Mouse (Mus musculus) granulocyte monocyte progenitor cell, adult 5-6 weeks (primary cell): ENCODE data around the gene Cts8. TPM values are rescaled to one million over a fixed set of nuclear protein-coding genes. Genes with fewer than 3 reads are reported as not detected.
A peak's percentile ranks its signal among the peaks of the same experiment; 100 is the strongest.

Experiments used
- ATAC-seq: replicated peaks from 2 replicates; pipeline ENCODE4 v1.8.0; 2016; ENCODE audit warnings: mild to moderate bottlenecking, moderate TSS enrichment, inconsistent platforms; ENCODE audit not compliant: poor library complexity, severe bottlenecking
- total RNA-seq, 2 experiments: library from RNA; stranded (forward) in 1 of 2; stranded (reverse) in 1 of 2; fragments of 200-712, 200-1000 nt in 1 of 2; fragments of >200 nt in 1 of 2; fragmentation: Nextera tagmentation in 1 of 2; gene quantifications; 2 replicates each; pipeline ENCODE4 v1.2.3; 2014 to 2017

Gene Cts8
- total RNA-seq (2014; fragmentation: Nextera tagmentation) (not detected in 2 replicates), total RNA-seq (2017) (not detected in 2 replicates)

DNA sequence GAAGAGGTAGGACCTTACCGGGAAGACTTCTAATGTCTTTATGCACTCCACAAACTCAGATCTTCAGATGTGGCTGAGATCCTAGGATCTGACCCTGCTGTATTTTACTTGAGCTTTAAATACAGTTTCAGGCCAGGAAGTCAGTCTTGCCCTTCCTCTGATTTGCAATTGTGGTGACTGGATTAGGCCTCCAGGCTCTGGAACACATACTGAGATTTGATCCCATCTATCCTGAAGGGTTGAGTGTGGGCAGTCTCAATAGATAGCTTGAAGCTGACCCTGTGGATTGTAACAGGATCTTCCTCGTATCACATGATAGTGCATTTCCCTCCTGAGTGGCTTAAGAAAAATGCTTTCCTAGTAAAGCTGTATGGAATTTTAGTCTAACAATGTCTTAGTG is at the start of gene Cts8:
Gene Cts8, minus strand, starts transcription at position 101 of the 400 bp plus-strand sequence.
- no peak for ATAC-seq

DNA sequence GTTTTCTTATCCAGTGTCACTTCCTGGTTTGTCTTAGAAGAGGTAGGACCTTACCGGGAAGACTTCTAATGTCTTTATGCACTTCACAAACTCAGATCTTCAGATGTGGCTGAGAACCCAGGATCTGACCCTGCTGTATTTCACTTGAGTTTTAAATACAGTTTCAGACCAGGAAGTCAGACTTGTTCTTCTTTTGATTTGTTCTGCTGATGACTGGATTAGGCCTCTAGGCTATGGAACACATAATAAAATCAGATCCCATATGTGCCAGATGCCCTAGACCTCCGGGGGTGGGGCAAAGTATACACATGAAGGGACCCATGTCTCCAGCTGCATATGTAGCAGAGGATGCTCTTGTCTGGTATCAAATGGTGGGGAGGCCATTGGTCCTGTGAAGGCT is 33.6 kb upstream of the Cts8 start, which contains the start of gene Gm49398:
Gene Gm49398, minus strand, starts transcription at position 101 of the 400 bp plus-strand sequence.
- ATAC-seq, result no peak

DNA sequence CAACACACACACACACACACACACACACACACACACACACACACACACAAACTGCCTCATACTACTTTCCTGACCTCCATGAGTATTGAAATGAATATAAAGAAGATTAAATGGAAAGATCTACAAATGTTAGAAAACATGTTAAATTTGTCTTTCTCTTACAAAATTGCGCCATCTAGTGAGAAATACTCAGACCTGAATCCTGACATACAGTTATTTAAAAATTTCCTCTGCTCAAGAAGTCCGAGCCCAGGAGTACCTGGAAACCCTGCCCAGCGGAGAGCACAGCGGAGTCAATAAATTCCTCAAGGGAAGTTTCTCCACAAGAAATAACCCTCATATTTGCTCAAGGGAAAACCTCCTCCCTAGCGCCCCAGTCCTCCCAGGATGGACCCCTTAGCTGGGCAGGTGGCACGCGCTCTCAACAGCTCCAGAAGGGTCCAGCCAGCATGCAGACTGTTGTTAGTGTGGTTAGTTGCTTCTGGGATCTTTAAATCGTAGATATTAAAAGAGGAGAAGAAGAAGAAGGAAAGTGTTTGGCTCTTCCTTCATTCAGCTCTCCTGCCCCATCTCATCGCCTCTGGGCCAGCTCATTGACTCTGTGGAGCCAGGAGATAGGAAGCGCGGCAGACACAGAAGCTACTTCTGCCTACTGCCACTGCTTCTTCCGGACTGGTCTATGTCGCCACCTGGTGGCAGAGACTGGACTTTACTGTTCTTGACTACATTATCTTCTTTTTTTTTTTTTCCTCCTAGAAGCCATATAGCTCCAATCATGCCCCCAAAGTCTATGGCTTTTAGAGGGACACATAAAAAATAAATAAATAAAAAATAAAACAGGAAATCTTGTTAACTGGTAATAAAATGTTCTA is 13.8 kb downstream of the Cts8 start:
- ATAC-seq, result peak; percentile 100

DNA sequence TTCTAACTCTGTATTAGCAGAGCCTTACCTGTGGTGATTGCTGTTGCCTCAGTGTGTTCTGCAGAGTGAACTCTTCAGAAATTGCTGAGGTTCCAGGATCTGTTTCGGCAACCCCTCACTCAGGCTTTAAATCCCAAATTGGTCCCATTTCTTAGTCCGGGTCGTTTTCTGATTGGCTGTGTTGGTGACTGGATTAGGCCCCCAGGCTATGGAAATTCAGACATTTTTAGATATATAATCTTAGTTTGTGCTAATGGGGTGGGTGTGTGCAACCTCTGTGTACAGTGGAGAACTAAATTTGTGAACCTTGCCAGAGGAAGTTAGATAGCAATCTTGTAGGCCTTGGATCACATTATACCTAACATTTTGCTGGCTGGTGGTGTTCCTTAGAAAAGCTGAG is 51.8 kb downstream of the Cts8 start, which contains the start of gene Cts6:
Gene Cts6, minus strand, starts transcription at position 101 of the 400 bp plus-strand sequence.
- no peak for ATAC-seq

Other genes starting within 250 kb of the Cts8 start
- gene Ctsj, start 249.4 kb downstream of the Cts8 start, total RNA-seq (2014; fragmentation: Nextera tagmentation), result not detected in 2 replicates
- not detected in 2 replicates for gene Ctsj, start 249.4 kb downstream of the Cts8 start, total RNA-seq (2017)
- gene Ctsq, start 214.7 kb downstream of the Cts8 start, total RNA-seq (2014; fragmentation: Nextera tagmentation), result not detected in 2 replicates
- gene Ctsq, start 214.7 kb downstream of the Cts8 start, total RNA-seq (2017), result not detected in 2 replicates
- not detected in 2 replicates for gene Ctsr, start 91.1 kb downstream of the Cts8 start, total RNA-seq (2014; fragmentation: Nextera tagmentation)
- not detected in 2 replicates for gene Ctsr, start 91.1 kb downstream of the Cts8 start, total RNA-seq (2017)
- gene Cts6, start 51.9 kb downstream of the Cts8 start, total RNA-seq (2014; fragmentation: Nextera tagmentation), result not detected in 2 replicates
- gene Cts6, start 51.9 kb downstream of the Cts8 start, total RNA-seq (2017), result not detected in 2 replicates
- not detected in 2 replicates for gene Gm49398, start 33.5 kb upstream of the Cts8 start, total RNA-seq (2014; fragmentation: Nextera tagmentation)
- not detected in 2 replicates for gene Gm49398, start 33.5 kb upstream of the Cts8 start, total RNA-seq (2017)
- gene Cts7, start 102.8 kb upstream of the Cts8 start, total RNA-seq (2014; fragmentation: Nextera tagmentation), result not detected in 2 replicates
- gene Cts7, start 102.8 kb upstream of the Cts8 start, total RNA-seq (2017), result not detected in 2 replicates